Mouse (Mus musculus) lung, postnatal 14 days (tissue): ENCODE results near the gene Kank1.
A peak's percentile ranks its signal among the peaks of the same experiment; 100 is the strongest.

Experiments
- DNase-seq: peaks from one replicate; pipeline ENCODE4 v3.0.0; 2021

Kank1 gene

GRCm38 (mm10) chr19:25253628-25254027 is 16.9 kb downstream of the Kank1 start:
- DNase-seq: no peak

- no peak for DNase-seq
These were observed 21.5 kb downstream of the Kank1 start for GRCm38 (mm10) chr19:25258321-25258720.

DNA sequence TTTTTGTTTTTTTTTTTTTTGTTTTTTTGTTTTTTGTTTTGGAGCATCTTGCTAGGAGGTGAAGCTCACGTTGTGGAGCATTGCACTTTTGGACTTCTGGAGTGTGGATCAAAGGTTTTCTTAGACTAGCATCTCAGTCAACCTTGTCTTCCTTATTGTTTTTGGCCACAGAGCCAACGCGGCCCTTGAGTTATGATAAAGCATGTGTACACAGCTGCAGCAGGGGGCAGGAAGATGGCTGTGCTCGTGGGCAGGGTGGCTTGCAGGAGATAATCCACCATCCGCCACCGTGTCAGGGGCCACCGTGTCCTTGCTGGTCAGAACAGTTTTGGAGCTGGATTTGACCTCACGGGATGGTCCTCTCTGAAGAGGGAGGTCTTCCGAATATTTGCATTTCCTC is 29.4 kb downstream of the Kank1 start:
- no peak for DNase-seq

GRCm38 (mm10) chr19:25267247-25267646 is 30.5 kb downstream of the Kank1 start:
- peak; percentile 46 for DNase-seq

DNA sequence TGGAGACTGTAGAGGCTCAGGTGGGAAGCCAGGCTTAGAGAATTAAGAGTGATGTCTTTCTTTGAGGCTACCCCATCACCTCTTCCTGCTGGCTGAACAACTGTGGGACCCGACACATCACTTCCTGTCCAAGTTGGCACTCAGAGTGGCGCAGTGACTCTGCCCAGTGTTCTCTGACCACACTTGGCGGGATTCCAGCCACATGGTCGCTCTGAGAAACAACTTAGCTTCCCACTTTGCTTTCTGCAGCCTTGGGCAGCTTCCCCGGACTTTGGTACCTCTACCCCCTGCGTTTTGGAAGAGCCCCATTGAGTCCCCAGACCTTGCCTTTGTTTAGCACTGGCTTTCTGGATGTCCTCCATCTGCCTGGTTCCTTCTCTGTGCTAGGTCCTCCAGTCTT is 31.8 kb downstream of the Kank1 start:
- DNase-seq: peak; percentile 56

- DNase-seq: no peak
These were observed 34.8 kb downstream of the Kank1 start for GRCm38 (mm10) chr19:25271591-25271990.

DNA sequence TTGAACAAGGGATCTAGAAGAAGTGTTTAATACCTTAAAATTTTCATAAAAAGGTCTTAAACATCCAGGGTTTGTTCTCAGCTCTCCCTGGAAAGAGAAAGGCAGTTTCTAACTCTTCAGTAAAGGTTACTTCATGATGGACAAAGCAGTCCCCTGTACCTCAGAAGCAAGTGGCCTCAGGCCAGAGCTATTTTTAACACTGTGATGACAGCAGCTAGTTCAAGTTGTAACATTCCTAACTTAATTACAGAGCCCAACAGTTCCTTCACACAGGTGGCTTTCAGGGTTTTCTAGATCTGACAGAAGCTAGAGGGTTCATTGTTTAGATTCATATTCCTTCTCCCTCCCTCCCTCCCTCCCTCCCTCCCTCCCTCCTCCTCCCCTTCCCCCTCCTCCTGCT is 36.4 kb downstream of the Kank1 start:
- DNase-seq: no peak

DNA sequence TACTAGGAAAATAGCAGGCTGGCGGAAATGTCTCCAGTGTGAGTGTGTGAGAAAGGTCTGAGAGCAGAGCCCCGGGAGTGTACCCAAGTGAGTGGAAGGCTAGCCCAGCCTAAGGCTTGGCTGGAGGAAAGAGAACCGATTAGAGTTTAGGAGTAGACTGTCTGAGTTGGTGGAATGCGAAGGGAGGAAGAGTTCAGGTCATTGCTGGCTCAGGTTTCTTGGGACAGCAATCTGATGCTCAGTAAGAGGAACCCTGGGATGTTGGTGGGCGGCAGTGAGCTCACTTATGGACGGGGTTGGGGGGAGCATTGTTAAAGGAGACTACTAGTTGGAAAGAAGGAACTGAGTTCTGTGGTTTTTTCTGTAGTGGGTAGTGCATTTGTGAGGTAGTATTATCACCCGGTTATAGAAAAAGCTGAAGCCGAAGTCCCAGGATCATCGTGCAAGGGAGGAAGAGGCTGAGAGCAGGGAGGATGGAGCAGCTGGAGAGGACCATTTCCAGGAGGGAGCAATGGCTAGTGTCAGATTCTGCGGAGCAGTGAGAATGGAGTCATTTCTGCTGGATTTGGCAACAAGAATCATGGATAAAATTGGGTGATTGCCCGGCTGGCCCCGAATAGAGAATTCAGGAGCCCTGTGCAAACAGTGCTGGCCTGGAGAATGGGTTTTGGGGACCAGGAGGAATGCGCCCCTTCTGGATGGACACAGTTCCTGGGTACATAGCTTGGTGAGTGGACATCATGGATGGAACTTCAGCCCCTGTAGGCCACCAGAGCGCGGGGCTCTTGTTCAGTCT is 40.0 kb downstream of the Kank1 start:
- peak; percentile 10 for DNase-seq

DNA sequence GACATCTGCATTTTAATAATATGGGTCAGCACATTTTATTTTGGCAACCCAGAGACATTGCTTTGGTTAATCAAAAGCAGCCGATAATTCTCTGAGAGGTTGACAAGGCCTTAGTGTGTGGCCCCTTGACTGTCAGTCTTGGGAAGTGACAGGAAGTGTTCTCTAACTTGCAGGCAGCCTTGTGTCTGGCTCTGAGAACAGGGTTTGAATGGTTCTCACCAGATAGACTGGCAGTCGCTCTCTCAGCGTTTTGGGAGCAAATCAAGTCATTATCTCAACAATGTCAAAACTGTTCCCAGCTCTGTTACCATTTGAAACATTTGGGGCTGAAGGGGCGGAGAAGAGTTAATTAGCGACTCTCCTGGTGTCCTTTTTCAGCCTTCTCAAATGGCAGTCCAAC is 41.0 kb downstream of the Kank1 start:
- DNase-seq: no peak

GRCm38 (mm10) chr19:25279603-25280002 is 42.8 kb downstream of the Kank1 start:
- DNase-seq: no peak

- DNase-seq: no peak
These were observed 46.9 kb downstream of the Kank1 start for GRCm38 (mm10) chr19:25283665-25284064.

DNA sequence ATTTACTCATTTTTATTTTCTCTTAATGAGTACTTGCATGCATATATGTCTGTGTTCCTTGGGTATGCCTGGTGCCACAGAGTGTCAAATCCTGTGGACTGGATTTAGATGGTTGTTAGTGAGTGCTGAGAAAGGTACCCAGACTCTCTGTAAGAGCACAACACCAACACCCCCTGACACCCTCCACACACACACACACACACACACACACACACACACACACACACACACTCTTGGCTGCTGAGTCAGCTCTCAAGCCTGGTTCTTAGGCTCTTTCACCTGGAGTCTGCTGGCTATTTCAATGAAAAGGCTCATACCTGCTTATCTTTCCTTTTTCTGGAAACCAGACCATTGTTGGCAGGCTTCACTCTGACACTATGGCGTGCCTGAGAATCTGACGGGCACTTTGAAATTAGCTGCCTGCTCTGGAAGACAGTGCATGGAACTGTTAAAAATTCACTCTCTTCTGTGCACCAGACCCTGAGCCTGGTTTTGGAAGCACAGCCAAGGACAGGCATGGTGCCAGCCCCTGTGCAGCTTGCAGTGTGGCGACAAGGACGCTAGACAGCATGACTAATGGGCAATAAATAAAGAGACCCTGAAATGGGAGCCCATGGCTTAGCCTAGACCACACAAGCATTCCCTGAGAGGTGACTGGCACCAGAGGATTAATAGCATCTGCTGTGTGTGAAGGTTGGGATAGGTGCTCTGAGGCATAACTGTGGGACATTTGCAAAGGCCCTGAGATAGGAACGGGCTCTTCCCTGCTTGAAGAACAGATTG is 49.2 kb downstream of the Kank1 start:
- DNase-seq: no peak

DNA sequence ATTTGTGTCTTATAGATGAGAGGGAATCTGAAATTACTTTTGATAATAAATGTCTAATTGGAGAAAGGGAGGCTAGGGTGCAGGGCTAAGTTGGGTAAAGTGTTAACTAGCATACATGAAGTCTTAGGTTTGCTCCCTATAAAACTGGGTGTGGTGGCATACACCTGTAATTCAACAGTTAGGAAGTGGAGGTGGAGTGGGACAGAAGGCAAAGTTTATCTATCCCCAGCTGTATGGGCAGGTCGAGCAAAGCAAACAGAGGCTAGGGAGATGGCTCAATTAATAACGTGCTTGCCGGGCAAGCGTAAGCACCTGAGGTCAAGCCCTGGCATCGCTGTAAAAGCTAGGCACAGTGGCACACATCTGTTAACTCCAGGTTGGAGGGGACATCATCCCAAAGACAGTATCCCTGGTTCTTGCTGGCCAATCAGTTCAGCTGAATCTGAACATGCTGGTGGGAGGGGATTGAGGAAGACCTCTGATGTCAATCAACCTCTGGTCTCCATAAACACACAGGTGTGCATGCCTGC is 54.3 kb downstream of the Kank1 start:
- no peak for DNase-seq

GRCm38 (mm10) chr19:25295207-25295606 is 58.4 kb downstream of the Kank1 start:
- DNase-seq: no peak

DNA sequence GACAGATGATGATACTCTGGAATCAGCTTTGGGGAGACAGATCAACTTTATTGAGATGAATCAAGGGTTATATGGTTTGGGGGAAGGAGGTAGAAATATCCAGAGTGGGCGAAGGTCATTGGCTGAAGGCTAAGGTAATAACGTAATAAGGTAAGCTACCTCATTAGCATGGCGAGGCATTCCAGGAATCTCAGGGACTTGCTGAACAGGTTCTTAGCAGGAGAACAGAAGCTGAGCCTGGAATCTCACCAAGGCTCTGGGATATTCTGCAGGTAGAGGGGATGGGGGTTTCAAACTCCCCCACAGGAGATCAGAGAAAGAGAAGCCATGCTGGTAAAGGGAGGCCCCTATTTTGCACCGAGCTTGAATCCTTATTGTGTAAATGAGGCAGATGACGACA is 60.5 kb downstream of the Kank1 start:
- DNase-seq: no peak

DNA sequence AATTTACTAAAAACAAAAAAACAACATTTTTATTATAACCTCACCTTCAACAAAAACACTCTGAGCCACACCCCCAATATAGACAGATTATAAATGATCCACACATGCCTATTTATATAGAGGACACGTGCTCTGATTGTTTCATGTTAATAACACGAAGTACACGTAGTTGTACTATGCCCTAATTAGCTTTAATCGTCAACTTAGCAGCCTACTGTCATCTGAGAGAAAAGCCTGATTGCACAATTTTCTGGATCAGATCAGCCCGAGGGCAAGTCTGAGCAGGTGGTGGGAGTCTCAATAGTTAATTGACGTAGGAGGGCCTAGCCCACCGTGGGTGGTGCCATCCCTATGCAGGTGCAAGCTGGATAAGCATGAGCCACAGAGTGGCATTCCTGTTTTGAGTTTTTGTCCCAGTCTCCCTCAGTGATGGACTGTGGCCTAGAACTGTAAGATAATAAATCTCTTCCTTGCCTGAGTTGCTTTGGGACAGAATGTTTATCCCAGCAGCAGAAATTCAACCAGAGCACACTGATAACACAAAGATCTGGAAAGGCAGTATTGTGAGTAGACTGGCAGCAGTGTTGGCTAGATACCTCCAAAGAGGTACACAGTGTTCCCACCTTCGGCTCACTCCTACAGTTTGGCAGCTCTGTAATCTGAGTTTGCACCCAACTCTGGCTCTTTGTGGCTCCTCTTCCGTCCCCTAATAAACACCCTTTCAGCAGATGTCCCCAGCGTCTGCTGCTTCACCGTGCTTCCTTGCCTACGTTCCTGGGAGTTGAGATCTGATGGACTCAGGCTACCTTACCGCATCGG is 63.3 kb downstream of the Kank1 start:
- DNase-seq: no peak

DNA sequence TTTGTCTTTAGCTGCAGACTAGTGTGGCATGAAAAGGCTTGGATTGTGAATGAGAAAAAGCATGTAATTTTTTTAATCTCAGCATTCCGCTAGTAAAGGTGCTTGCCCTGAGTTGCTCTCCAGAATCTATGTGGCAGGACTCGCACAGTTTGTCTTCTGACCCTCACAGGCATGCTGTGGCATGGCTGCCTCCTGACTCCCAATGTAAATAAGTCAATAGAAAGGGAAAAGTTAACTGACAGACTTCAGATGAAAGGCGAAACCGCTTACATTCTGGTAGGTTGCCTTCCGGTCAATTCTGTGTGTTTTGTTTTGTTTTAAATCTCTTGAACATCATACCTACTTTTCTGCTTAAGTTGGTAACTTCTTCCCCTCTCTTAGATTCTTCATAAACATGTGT is 64.4 kb downstream of the Kank1 start:
- no peak for DNase-seq

- no peak for DNase-seq
These were observed 69.5 kb downstream of the Kank1 start for GRCm38 (mm10) chr19:25306277-25306676.

DNA sequence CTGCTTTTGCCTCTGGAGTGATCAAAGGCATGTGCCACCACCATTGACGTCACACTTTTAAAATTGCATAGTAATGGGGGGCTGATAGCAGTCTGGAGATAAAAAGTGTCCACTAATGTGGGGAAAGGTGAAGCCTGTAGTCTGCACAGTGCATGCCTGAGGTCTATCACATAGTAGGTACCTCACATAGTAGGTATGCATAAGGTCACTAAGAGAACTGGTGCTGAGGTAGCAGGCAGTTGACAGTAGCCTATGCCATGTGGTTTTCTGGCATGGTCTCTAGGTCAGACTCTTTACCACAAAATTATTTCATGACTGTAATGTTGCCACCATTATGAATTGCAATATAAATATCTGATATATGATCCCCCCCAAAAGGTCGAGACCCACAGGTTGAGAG is 71.4 kb downstream of the Kank1 start:
- DNase-seq: no peak

- no peak for DNase-seq
These were observed 72.0 kb downstream of the Kank1 start for GRCm38 (mm10) chr19:25308763-25309162.

DNA sequence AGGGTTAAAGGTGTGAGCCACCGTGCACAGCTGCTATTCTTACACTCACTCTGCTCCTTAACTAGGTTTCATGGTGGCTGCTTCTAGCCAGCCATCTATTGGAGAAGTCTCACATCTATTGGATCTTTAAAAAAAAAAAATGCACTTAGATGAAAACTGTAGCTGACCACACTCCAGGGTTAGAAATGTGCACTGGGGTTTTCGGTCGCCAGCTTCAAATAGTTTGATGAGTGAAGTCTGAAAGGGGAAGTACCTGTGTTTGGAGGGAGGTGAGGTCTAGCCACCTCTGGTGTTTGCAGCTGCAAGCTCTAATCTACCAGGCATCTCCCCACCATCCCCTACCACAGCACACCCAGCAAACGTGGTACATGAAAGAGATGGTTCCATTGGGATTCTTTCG is 74.2 kb downstream of the Kank1 start:
- no peak for DNase-seq

DNA sequence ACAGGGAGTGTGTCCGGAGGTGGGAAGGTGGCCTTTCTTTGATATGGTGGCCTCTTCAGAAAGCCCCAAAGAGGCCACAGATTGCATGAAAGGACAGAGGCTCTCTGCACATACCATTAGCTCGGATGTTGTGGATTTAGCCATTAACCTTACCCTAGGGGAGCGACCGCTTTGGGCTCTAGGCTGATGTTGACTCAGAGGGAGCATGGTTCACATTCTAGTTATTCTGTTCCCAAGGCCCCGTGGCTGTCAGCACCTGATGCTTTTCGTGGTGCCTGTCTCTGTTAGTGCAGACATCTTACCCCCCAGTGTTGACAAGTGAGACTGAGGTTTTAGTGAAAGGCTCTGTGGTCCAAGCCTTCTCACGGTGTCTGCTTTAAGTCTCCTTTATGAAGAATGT is 74.9 kb downstream of the Kank1 start:
- no peak for DNase-seq

DNA sequence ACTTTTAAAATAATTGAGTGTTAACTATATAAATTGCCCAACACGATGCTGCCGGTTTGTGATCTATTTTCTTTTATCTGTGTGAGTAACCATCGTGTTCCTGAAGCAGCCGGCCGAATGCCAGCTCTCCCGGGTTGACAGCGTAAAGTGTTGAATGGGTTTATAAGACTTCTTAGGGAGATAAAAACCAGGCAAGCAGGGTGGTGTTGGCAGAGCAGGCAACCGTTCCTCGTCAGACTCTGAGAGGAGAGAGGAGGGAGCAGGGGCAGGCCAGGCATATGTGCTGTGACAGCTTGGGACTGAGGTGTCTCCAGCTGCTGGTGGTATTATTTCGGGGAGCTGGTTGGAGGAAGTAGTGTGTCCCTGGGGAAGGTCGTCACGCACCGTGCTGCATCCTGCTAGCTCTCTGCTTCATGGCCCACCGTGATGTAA is 78.7 kb downstream of the Kank1 start:
- peak; percentile 12 for DNase-seq
